Mouse (Mus musculus) adrenal gland, postnatal 25 days (tissue): ENCODE data around the gene Olfr54. TPM values are rescaled to one million over a fixed set of nuclear protein-coding genes. Genes with fewer than 3 reads are reported as not detected.

Source experiments
- total RNA-seq: library from RNA; stranded (reverse); gene quantifications from 2 replicates; pipeline ENCODE4 v1.2.3, GENCODE M21; 2021

Gene Olfr54
- total RNA-seq, 1 experiment from 2014 or later = 0.49 TPM

Other genes starting within 250 kb of the Olfr54 start
- 5.5 and 5.6 TPM in 2 replicates for gene Zfp354c, start 186.5 kb upstream of the Olfr54 start, total RNA-seq
- 0.62 and 1.0 TPM in 2 replicates for gene Zfp879, start 172.7 kb upstream of the Olfr54 start, total RNA-seq
- gene Grm6, start 163.6 kb upstream of the Olfr54 start, total RNA-seq = not detected in 2 replicates
- 4.7 and 6.3 TPM in 2 replicates for gene Zfp454, start 126.6 kb upstream of the Olfr54 start, total RNA-seq
- gene Zfp2, start 98.1 kb upstream of the Olfr54 start, total RNA-seq = 7.4 and 11.2 TPM in 2 replicates
- gene Zfp354b, start 82.6 kb upstream of the Olfr54 start, total RNA-seq = 3.4 and 4.1 TPM in 2 replicates
- gene 4933414I15Rik, start 70.5 kb upstream of the Olfr54 start, total RNA-seq = not detected in 2 replicates
- not detected in 2 replicates for gene Prop1, start 60.5 kb upstream of the Olfr54 start, total RNA-seq
- not detected in 2 replicates for gene Olfr1378, start 47.7 kb upstream of the Olfr54 start, total RNA-seq
- not detected in 2 replicates for gene Olfr1377, start 32.3 kb upstream of the Olfr54 start, total RNA-seq
- not detected in 2 replicates for gene Olfr51, start 10.6 kb upstream of the Olfr54 start, total RNA-seq
- not detected in 2 replicates for gene Olfr1375, start 33.9 kb downstream of the Olfr54 start, total RNA-seq
- gene Zfp354a, start 45.0 kb downstream of the Olfr54 start, total RNA-seq = 8.0 and 8.8 TPM in 2 replicates
- gene Gm12569, start 206.2 kb downstream of the Olfr54 start, total RNA-seq = not detected in 2 replicates
- 111 and 129 TPM in 2 replicates for gene Clk4, start 247.5 kb downstream of the Olfr54 start, total RNA-seq
- not detected in 2 replicates for gene BC049762, start 248.8 kb downstream of the Olfr54 start, total RNA-seq